Mouse (Mus musculus): ENCODE measurements around the gene Hpn. TPM values are rescaled to one million over a fixed set of nuclear protein-coding genes. Genes with fewer than 3 reads are reported as not detected.
A peak's percentile ranks its signal among the peaks of the same experiment; 100 is the strongest.

Gene Hpn
- polyA plus RNA-seq, 1 experiment from 2014 or later, result 3.1 TPM

DNA sequence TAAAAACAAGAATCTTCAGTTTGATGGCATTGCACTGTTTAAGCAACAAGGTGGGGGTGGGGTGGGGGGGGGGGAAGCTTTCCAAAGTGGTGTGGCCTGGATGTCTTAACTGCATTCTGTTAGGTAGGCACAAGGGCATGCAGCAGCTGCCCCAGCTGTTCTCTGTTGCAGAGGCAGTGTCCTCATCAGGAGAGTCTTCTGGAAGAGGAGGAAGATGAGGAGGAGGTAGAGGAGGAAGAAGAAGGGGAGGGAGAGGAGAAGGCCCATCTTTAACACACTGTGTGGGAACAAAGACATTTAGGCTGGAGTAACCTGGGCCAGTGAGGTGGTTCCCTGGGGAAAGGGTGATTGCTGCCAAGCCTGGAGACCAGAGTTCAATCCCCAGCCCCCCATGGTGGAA lies 33.0 kb downstream of the Hpn start:
- Histone ChIP-seq H3K9me3 (replicated peaks) (no peaks in the 10 kb centered on the region), H3K27me3 (ENCODE audit: low read depth, poor library complexity, severe bottlenecking) (no peaks in the 10 kb centered on the region), H3K4me1 (peaks cover 32% of the 10 kb centered on the region), H3K27ac (no peak overlapping the region), H3K36me3 (no peaks in the 10 kb centered on the region), H3K4me3 (no peak overlapping the region)
- DNase-seq (ENCODE audit: low spot score), result no peak

DNA sequence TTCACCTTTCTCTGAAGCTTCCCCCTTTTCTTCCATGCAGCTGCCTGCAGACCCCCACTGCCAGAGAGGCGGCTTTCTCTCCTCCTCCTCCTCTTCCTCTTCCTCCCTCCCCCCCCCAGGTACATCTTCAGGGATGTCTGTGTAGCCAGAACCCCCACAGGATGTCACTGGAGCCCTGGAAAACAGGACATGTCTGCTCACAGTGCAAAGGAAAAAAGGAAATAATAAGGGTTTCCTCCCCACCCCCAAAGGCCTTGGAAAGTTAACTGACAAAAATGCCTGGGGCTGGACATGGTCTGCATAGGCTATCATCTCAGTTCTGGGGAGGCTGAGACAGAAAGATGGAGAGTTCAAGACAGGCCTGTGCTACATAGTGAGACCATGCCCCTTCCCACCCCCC lies 34.0 kb downstream of the Hpn start:
- Histone ChIP-seq H3K36me3 (no peaks in the 10 kb centered on the region), H3K27ac (no peak overlapping the region), H3K4me3 (no peak overlapping the region), H3K9me3 (replicated peaks) (no peaks in the 10 kb centered on the region), H3K27me3 (ENCODE audit: low read depth, poor library complexity, severe bottlenecking) (no peaks in the 10 kb centered on the region), H3K4me1 (peaks cover 42% of the 10 kb centered on the region)
- 50% methylated on average over 1 of the region's 1 CpGs for WGBS
- DNase-seq (ENCODE audit: low spot score), result no peak

- Histone ChIP-seq H3K36me3 (no peaks in the 10 kb centered on the region), H3K9me3 (replicated peaks) (no peaks in the 10 kb centered on the region), H3K4me1 (peaks cover 45% of the 10 kb centered on the region), H3K27me3 (ENCODE audit: low read depth, poor library complexity, severe bottlenecking) (no peaks in the 10 kb centered on the region), H3K4me3 (no peak overlapping the region), H3K27ac (no peak overlapping the region)
- WGBS, result 72% methylated on average over 3 of the region's 3 CpGs
- DNase-seq (ENCODE audit: low spot score), result no peak
Observed at GRCm38 (mm10) chr7:31080611-31081010, 34.5 kb downstream of the Hpn start.

DNA sequence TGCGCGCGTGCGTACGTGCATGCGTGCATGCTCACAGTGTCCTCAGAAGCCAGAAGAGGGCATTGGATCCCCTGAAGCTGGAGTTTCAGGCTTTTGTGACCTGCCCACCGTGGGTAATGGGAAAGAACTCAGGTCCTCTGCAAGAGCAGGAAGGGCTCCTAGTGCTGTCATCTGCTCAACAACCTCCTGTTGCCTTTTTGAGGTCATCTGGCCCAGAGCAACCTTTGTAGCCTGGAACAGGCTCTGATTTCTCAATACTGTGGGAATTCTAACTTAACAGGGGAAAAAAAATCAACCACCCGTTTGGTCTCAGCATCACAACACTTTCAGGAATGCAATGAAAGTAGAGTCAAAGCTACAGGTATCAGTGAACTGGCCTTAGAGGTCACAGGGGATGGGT lies 35.4 kb downstream of the Hpn start:
- H3K27ac ChIP-seq, result no peak overlapping the region
- 90% methylated on average over 8 of the region's 8 CpGs for WGBS
- H3K9me3 ChIP-seq (replicated peaks), result no peaks in the 10 kb centered on the region
- no peaks in the 10 kb centered on the region for H3K27me3 ChIP-seq (ENCODE audit: low read depth, poor library complexity, severe bottlenecking)
- DNase-seq (ENCODE audit: low spot score), result no peak
- no peaks in the 10 kb centered on the region for H3K36me3 ChIP-seq
- peaks cover 39% of the 10 kb centered on the region for H3K4me1 ChIP-seq
- no peak overlapping the region for H3K4me3 ChIP-seq

DNA sequence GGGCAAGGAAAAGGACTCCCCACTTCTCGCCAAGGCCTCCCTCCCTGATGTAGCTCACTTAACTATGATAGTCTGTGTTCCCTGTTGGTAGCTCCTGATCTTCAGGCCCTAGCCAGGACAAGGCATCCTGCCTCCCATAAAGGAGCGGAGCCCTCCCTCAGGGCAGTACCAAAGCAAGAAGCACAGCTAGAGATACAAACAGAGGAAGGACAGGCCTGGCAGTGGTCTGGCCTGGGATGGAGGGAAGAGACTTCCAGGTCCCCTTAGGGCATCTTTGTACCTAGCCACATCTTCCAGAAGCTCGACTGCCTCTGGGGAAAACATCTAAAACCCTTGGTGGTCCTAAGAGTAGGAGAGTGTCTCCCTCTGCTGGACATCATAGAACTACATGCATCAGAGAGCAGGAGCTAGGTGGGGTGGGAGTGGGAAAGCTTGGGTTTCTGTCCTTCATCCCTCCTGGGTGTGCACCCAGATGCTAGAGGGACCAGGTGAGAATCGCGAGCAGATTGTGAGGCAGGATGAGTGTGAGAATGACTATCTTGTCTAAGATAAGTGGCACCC lies 37.1 kb downstream of the Hpn start:
- no peak overlapping the region for H3K4me3 ChIP-seq
- no peaks in the 10 kb centered on the region for H3K27me3 ChIP-seq (ENCODE audit: low read depth, poor library complexity, severe bottlenecking)
- H3K4me1 ChIP-seq, result peaks cover 35% of the 10 kb centered on the region
- no peak for DNase-seq (ENCODE audit: low spot score)
- no peaks in the 10 kb centered on the region for H3K36me3 ChIP-seq
- WGBS, result 44% methylated on average over 5 of the region's 5 CpGs
- peak overlapping the region; percentile 70 for H3K27ac ChIP-seq
- H3K9me3 ChIP-seq (replicated peaks), result no peaks in the 10 kb centered on the region

- H3K4me1 ChIP-seq, result peaks cover 33% of the 10 kb centered on the region
- no peak for DNase-seq (ENCODE audit: low spot score)
- peak overlapping the region; percentile 70 for H3K27ac ChIP-seq
- no peaks in the 10 kb centered on the region for H3K27me3 ChIP-seq (ENCODE audit: low read depth, poor library complexity, severe bottlenecking)
- 71% methylated on average over 6 of the region's 6 CpGs for WGBS
- H3K9me3 ChIP-seq (replicated peaks), result no peaks in the 10 kb centered on the region
- H3K36me3 ChIP-seq, result no peaks in the 10 kb centered on the region
- H3K4me3 ChIP-seq, result no peak overlapping the region
Observed at GRCm38 (mm10) chr7:31077470-31077869, 37.6 kb downstream of the Hpn start.

GRCm38 (mm10) chr7:31076492-31076891 lies 38.6 kb downstream of the Hpn start, which contains the start of gene Fxyd3:
TSS of gene Fxyd3 (minus strand) at chr7:31076704.
- no peak within 1 kb of the TSS for H3K4me3 ChIP-seq
- DNase-seq (ENCODE audit: low spot score), result no peak
- H3K36me3 ChIP-seq, result no peaks in the 10 kb centered on the region
- no peaks in the 10 kb centered on the region for H3K27me3 ChIP-seq (ENCODE audit: low read depth, poor library complexity, severe bottlenecking)
- peaks cover 38% of the 10 kb centered on the region for H3K4me1 ChIP-seq
- 48% methylated on average over 5 of the region's 5 CpGs for WGBS
- H3K9me3 ChIP-seq (replicated peaks), result no peaks in the 10 kb centered on the region
- H3K27ac ChIP-seq, result peak within 1 kb of the TSS; percentile 70

GRCm38 (mm10) chr7:31074713-31075069 lies 40.4 kb downstream of the Hpn start:
- no peaks in the 10 kb centered on the region for H3K9me3 ChIP-seq (replicated peaks)
- no peaks in the 10 kb centered on the region for H3K36me3 ChIP-seq
- DNase-seq (ENCODE audit: low spot score), result no peak
- 0 out of 2 replicates have a peak overlapping the region, but pooled peaks have one; percentile 14 for H3K27ac ChIP-seq
- WGBS, result 76% methylated on average over 5 of the region's 5 CpGs
- no peak overlapping the region for H3K4me3 ChIP-seq
- H3K27me3 ChIP-seq (ENCODE audit: low read depth, poor library complexity, severe bottlenecking), result no peaks in the 10 kb centered on the region
- H3K4me1 ChIP-seq, result peaks cover 41% of the 10 kb centered on the region

DNA sequence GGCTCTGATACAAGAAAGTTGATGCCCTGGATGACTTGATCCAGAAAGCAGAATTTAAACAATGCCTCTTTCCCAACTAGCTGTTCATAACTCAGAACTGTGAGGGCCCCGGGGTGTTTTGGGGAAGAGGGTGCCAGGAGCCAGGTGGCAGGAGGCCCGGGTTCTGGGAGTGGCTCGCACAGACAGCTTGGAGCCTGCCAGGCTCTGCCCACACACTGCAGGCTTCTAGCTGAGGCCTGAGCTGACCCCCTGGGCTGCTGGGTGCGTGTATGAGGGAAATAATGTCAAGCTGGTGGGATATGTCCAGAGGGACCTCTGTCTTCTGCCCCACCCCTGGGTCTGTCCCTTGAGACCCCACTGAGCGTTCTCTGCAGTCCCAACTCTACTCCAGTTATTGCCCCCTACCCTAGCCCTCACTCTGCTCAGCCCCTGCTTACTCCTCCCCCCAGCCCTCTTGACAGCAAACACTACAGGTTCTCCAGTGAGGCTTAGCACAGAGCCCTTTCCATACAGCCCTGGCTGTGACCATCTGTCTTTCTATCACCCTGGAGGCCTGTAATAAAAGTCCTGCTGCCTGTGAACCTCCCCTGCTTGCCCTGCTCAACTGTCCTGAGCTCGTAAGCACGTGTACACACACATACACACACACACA lies 40.9 kb downstream of the Hpn start:
- H3K27ac ChIP-seq, result peak overlapping the region; percentile 14; the same call in 1 of the 2 replicates
- H3K27me3 ChIP-seq (ENCODE audit: low read depth, poor library complexity, severe bottlenecking), result no peaks in the 10 kb centered on the region
- peaks cover 41% of the 10 kb centered on the region for H3K4me1 ChIP-seq
- no peaks in the 10 kb centered on the region for H3K36me3 ChIP-seq
- H3K9me3 ChIP-seq (replicated peaks), result no peaks in the 10 kb centered on the region
- H3K4me3 ChIP-seq, result no peak overlapping the region
- 62% methylated on average over 7 of the region's 7 CpGs for WGBS
- DNase-seq (ENCODE audit: low spot score), result no peak

GRCm38 (mm10) chr7:31073546-31073945 lies 41.5 kb downstream of the Hpn start:
- Histone ChIP-seq H3K36me3 (no peaks in the 10 kb centered on the region), H3K4me3 (no peak overlapping the region), H3K27me3 (ENCODE audit: low read depth, poor library complexity, severe bottlenecking) (no peaks in the 10 kb centered on the region), H3K27ac (no peak overlapping the region), H3K4me1 (peaks cover 41% of the 10 kb centered on the region), H3K9me3 (replicated peaks) (no peaks in the 10 kb centered on the region)
- no peak for DNase-seq (ENCODE audit: low spot score)

DNA sequence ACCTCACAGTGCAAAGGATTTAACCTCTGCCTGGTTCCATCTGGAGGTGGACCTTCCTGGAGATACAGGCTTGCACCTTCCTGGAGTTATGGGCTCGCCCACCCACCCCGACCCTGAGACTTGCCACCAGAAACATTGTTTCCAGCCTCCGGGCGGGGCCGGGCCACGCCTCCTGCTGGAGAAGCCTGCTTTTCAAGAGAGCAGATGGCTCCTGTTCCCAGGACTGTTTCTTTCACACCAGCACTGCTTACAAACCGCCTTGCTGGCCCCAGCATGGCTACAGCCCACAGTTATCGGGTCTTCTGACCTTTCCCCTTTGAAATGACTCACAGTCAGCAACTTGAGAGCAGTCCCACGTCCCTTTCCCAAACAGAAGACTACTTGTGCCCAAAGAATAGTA lies 42.8 kb downstream of the Hpn start:
- no peaks in the 10 kb centered on the region for H3K27me3 ChIP-seq (ENCODE audit: low read depth, poor library complexity, severe bottlenecking)

GRCm38 (mm10) chr7:31070324-31070723 lies 44.8 kb downstream of the Hpn start:
- Histone ChIP-seq H3K4me1 (peaks cover 27% of the 10 kb centered on the region), H3K27me3 (ENCODE audit: low read depth, poor library complexity, severe bottlenecking) (no peaks in the 10 kb centered on the region), H3K4me3 (no peak overlapping the region), H3K27ac (no peak overlapping the region), H3K9me3 (replicated peaks) (no peaks in the 10 kb centered on the region), H3K36me3 (no peaks in the 10 kb centered on the region)
- WGBS, result 82% methylated on average over 6 of the region's 6 CpGs
- no peak for DNase-seq (ENCODE audit: low spot score)

More for the DNA sequence above, 42.8 kb downstream of the Hpn start:
- peaks cover 38% of the 10 kb centered on the region for H3K4me1 ChIP-seq
- DNase-seq (ENCODE audit: low spot score), result no peak
- peak overlapping the region; percentile 20; the same call in 1 of the 2 replicates for H3K27ac ChIP-seq
- 18% methylated on average over 9 of the region's 9 CpGs for whole genome bisulfite sequencing
- no peak overlapping the region for H3K4me3 ChIP-seq
- no peaks in the 10 kb centered on the region for H3K9me3 ChIP-seq (replicated peaks)
- no peaks in the 10 kb centered on the region for H3K36me3 ChIP-seq

- H3K36me3 ChIP-seq, result no peaks in the 10 kb centered on the region
- WGBS, result 87% methylated on average over 14 of the region's 14 CpGs
- no peak overlapping the region for H3K27ac ChIP-seq
- H3K4me1 ChIP-seq, result peaks cover 25% of the 10 kb centered on the region
- H3K4me3 ChIP-seq, result no peak overlapping the region
- no peaks in the 10 kb centered on the region for H3K27me3 ChIP-seq (ENCODE audit: low read depth, poor library complexity, severe bottlenecking)
- no peaks in the 10 kb centered on the region for H3K9me3 ChIP-seq (replicated peaks)
- DNase-seq (ENCODE audit: low spot score), result no peak
Observed at GRCm38 (mm10) chr7:31069491-31069890, 45.6 kb downstream of the Hpn start.

DNA sequence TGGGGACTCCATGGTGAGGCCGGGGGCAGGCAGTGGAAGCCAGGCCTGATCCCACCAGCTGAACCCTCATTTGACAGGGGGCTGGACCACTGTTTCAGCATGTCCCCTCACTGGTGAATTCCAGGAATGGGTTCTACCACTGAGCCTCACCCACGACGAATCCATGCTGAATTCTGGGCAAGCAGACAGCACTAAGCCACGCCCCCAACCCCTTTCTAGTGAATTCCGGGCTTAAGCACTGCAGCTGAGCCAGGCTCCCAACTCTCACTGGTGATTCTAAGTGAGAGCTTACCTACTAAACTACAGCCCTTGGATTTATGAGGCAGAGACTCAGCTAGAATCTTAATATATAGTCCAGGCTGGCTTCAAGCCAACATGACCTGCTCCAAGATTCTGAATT lies 47.3 kb downstream of the Hpn start:
- 54% methylated on average over 5 of the region's 5 CpGs for WGBS
- Histone ChIP-seq H3K4me1 (peaks cover 21% of the 10 kb centered on the region), H3K27me3 (ENCODE audit: low read depth, poor library complexity, severe bottlenecking) (no peaks in the 10 kb centered on the region), H3K36me3 (no peaks in the 10 kb centered on the region), H3K27ac (no peak overlapping the region), H3K4me3 (no peak overlapping the region), H3K9me3 (replicated peaks) (no peaks in the 10 kb centered on the region)
- DNase-seq (ENCODE audit: low spot score), result no peak

Measured in limb, embryonic 10.5 days (tissue).